Mouse (Mus musculus): ENCODE results near the gene Gm21828. TPM values are rescaled to one million over a fixed set of nuclear protein-coding genes. Genes with fewer than 3 reads are reported as not detected.

Gm21828 gene
- not detected for polyA plus RNA-seq (2012; fragmentation: generic; extraction: Trizol)

DNA sequence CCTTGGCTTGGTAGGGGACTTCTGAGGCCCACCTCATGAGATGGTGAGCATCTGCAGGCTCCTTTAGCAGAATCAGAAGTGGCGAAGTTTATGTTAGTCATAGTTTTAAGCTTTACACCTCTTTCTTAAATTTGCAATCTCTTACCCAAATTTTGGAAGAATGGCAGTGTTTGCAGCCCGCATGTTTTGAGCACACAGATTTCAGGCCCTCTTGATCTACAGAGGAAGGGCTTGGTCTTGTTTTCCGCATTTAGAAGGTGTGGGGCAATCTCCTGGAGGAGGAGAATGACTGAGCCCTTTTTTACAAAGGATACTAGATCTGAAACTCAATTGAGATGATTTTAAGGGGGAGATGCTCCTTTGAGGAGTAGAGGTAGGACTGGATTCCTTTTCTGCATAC lies at the start of gene Gm21828:
TSS of gene Gm21828 (minus strand) at position 101 of the 400 bp plus-strand sequence.

DNA sequence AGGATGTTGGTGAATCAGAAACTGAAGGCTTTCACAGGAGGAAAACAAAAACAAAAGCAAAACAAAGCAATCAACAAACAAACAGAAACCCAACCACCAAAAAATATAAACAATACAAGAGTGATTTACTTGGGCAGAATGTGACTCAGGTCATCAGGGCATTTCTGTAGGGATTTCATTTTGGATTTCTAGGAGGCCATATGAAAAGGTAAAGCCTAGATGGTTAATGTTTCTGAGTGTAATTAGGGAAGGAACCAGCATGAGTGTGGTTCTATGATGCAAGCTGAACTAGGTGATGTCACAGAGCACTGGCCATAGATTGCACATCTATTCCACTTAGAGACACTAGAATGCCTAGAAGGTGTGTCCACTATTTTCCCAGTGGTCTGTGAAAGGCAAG lies 28.4 kb upstream of the Gm21828 start, which contains the start of the genes Gm21440 and Gm21454:
TSS of gene Gm21440 (plus strand) at position 301 of the 400 bp plus-strand sequence.
TSS of gene Gm21454 (plus strand) at position 352 of the 400 bp plus-strand sequence.

Other genes starting within 250 kb of the Gm21828 start
- gene Gm20807, start 181.0 kb downstream of the Gm21828 start, polyA plus RNA-seq (2012; fragmentation: generic; extraction: Trizol) = not detected
- gene Gm21891, start 90.4 kb downstream of the Gm21828 start, polyA plus RNA-seq (2012; fragmentation: generic; extraction: Trizol) = not detected
- not detected for gene Gm21425, start 62.0 kb downstream of the Gm21828 start, polyA plus RNA-seq (2012; fragmentation: generic; extraction: Trizol)
- not detected for gene Gm21440, start 28.5 kb upstream of the Gm21828 start, polyA plus RNA-seq (2012; fragmentation: generic; extraction: Trizol)
- gene Gm21454, start 28.5 kb upstream of the Gm21828 start, polyA plus RNA-seq (2012; fragmentation: generic; extraction: Trizol) = not detected
- gene Gm21725, start 125.1 kb upstream of the Gm21828 start, polyA plus RNA-seq (2012; fragmentation: generic; extraction: Trizol) = not detected
- gene Gm21866, start 241.7 kb upstream of the Gm21828 start, polyA plus RNA-seq (2012; fragmentation: generic; extraction: Trizol) = not detected

Data from C3H10T1/2 (cell line).